Mouse (Mus musculus) bone marrow, adult 2 months (tissue): ENCODE results near the gene Ptprs.

Source experiments
- CTCF ChIP-seq: fragments of 200-500 bp; IDR thresholded peaks from 2 replicates; pipeline ENCODE4 v1.5.1; 2011; ENCODE audit warnings: low read length, control low read depth; ENCODE audit not compliant: control insufficient read depth, insufficient read depth
- POLR2A ChIP-seq: fragments of 200-500 bp; IDR thresholded peaks from 2 replicates; pipeline ENCODE4 v1.6.1; 2011; ENCODE audit warnings: low read depth, mild to moderate bottlenecking, control low read depth, low read length, borderline replicate concordance; ENCODE audit not compliant: control insufficient read depth

- TF ChIP-seq CTCF = no peak
- TF ChIP-seq POLR2A = no peak
Observed at GRCm38 (mm10) chr17:56461771-56462743, 14.2 kb downstream of the Ptprs start.
